Mouse (Mus musculus): ENCODE data around the gene Ptprg.

Ptprg gene

DNA sequence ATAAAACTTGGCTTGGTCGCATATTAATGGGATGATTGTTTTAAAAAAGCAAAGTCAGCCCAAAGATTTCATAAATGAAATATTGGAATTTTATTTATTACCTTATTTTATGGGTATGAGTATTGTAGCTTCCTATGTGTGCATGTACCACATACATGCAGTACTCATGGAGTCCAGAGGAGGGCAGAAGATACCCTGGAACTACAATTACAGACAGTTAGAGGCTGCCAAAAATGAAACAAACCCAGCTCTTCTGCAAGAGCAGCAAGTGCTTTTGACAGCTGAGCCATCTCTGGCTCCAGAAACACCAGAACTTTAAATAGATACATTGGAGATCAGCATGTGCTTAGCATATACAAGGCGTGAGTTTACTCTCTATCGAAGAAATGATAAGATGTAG, 592.6 kb downstream of the Ptprg start:
- DNase-seq (ENCODE audit: extremely low spot score), result no peak

GRCm38 (mm10) chr14:12149529-12149928, 596.2 kb downstream of the Ptprg start:
- DNase-seq (ENCODE audit: extremely low spot score), result no peak

DNA sequence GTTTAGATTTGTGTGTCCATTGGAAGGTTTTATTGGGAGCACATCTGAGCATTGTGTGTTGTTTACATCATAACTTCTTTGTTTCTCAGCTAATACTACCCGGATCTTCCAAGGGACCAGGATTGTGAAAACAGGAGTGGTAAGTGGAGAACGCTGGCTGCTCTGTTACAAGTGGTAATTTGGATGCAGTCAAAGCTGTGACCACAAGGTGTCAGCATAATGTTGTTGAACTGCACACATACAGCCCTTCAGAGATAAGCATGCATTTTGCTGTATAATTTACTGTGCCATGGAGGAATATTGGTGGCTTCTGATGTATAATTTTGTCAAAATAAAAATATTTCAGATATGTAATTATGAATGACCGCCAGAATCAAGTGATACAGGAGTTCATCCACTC, 598.6 kb downstream of the Ptprg start:
- peak; percentile 44 for DNase-seq (ENCODE audit: extremely low spot score)

DNA sequence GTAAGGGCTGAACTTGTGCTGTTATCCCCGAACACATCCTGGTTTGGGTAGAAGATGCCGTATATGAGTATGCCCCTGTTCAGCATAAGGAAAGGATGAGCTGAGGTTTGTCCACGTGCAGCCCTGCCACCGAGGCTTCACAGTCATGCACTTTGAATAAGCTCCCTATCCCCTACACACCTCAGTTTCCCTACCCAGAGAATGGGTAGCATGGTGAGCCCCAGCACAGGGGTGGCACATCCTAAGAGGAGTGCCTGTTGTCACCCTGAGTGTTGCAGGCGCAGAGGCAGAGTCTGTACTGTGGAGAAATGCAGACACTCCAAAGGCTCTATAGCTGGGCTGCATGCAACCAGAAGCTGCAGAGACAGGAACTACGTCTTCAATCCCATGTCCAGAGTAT, 599.4 kb downstream of the Ptprg start:
- no peak for DNase-seq (ENCODE audit: extremely low spot score)

- DNase-seq (ENCODE audit: extremely low spot score), result no peak
Observed at GRCm38 (mm10) chr14:12153599-12153998, 600.3 kb downstream of the Ptprg start.

GRCm38 (mm10) chr14:12161738-12162310, 608.5 kb downstream of the Ptprg start:
- DNase-seq (ENCODE audit: extremely low spot score), result no peak

DNA sequence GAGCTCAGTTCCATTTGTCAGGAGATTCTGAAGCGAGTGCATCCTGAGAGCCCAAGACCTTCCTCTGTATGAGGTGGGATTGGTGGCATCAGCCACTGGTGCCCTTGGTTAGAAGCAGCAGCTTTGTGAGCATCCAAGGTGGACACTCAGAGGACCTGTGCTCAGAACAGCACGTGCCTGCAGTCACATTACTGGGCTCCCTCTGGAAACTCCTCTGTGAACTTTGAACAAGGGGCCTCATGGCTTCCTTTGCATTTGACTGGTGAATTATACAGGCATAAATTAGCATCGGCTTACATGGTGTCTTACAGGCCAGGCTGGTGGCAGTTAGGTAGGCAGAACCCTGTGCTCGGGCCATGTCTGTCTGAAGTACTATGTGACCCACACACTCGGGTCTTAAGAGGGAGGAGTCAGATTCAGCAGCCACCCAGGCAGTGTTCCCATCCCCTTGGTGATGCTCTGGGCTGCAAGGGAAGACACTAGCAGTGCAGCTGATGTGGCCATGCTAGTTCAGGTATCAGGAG, 609.1 kb downstream of the Ptprg start:
- no peak for DNase-seq (ENCODE audit: extremely low spot score)

- no peak for DNase-seq (ENCODE audit: extremely low spot score)
Observed at GRCm38 (mm10) chr14:12163196-12163595, 609.9 kb downstream of the Ptprg start.

DNA sequence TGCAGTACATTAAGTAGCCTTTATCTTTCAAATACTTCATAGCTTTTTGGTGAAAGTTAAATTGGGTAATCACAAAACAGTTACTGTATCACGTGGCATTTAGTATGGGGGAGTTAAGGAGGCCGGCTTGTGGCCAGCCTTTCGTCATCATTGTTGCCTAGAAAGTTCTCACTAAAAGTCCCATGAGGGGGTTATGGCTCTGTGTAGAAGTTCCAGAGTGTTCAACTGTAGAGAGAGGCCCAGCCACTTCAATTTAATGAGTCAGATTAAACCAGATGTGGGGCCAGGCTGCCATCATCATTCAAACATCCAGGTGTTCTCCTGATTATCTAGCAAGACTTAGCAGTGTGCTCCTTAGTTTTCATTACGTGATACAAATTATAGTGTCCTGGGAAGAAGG, 613.9 kb downstream of the Ptprg start:
- DNase-seq (ENCODE audit: extremely low spot score), result no peak

GRCm38 (mm10) chr14:12167651-12168050, 614.3 kb downstream of the Ptprg start:
- DNase-seq (ENCODE audit: extremely low spot score), result no peak

DNA sequence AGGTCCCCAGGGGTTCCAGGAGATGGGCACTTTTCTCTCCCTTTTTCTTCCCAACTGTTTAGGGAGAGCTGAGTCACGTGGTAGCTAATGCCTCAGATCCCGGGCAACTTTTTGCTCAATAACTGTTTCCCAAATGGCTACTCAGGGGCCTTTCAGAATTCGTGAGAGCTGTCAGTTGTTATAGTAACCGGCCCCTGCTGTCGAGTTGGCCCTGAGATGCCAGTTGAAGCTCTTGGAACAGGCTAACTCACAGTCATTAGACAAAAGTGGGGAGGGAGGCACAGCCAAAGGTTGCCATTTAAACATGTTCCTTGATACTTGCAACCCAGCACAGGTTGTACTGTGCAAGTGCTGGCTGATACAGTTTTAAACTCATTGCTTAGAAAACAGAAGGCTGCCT, 624.1 kb downstream of the Ptprg start:
- DNase-seq (ENCODE audit: extremely low spot score), result no peak

- no peak for DNase-seq (ENCODE audit: extremely low spot score)
Observed at GRCm38 (mm10) chr14:12178645-12179044, 625.3 kb downstream of the Ptprg start.

DNA sequence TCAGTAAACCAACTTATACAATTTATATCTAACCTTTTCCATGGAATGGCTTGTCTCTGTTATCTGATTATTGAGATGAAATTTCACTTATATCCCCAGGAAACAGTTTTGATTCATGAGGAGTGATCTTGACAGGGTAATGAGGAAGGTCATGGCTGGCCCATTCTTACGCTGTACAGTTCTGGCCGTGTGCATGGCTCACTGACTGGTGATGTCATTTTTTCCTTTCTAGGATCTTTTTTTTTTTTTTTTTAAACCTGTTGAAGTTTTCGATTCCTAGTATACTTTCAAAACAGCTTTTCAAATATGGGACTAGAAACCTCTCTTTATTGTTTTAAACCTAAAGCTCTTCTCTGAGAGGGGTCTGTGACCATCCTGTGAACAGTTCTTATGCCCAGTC, 626.8 kb downstream of the Ptprg start:
- DNase-seq (ENCODE audit: extremely low spot score), result no peak

GRCm38 (mm10) chr14:12185040-12185439, 631.7 kb downstream of the Ptprg start:
- DNase-seq (ENCODE audit: extremely low spot score), result no peak

- no peak for DNase-seq (ENCODE audit: extremely low spot score)
Observed at GRCm38 (mm10) chr14:12188352-12188751, 635.0 kb downstream of the Ptprg start.

DNA sequence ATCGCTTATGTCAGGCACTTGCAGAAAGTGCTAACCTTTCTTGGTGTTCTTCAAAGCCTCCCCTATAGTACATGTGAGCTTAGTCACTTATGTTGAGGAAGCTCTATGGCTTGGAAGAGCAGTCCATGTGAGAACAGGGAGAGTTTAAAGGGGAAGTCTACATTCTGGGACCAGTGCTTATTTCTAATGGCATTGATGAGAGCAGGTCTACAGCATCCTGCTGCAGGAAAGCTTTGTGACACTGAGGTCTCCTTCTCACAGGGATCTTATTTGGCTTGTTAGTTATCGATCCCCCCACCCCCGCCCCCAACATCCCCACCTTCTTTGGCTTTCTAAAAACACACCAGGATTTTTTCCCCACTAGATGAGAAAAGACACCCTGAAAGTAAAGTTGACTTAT, 635.9 kb downstream of the Ptprg start:
- DNase-seq (ENCODE audit: extremely low spot score), result no peak

DNA sequence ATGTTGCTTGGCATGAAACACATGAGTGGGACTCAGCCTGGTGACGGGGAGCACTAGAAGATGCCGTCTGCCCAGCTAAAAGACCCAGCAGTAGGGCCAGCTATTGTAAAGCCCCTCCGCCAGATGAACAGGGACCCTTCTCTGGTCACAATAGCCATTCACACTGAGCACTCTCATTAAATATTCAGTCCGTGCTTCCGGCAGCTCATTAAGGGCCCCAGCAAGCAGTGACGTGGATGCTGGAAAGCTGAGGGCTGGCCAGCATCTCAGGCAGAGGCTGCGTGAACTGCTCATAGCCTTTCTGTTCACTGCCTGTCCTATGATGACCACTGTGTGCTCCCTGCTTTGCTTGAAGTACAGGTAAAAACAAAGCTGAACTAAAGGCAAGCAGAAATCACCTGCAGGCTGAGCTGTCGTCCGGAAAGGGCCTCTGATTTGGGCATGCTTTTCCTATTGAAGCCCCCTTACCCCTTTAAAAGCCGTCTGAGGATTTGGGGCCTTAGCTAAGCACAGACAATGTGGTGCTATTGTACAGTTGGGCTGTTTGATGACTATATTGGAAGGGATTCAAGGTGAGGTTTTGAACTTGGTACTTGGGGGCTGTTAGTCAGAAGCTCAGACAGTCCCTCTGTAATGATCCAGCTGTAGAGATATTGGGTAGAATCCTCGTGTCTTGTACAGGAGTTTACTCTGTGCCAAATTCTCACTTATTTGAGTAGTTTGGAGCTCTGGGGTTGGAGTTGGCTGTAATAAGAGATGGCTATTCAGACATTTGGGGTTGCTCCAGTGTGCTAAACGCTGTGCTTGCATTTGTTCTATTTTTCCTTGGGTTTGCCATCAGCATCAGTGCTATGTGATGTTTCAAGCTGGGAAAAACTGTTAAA, 636.6 kb downstream of the Ptprg start:
- peak; percentile 36 for DNase-seq (ENCODE audit: extremely low spot score)

- no peak for DNase-seq (ENCODE audit: extremely low spot score)
Observed at GRCm38 (mm10) chr14:12191076-12191475, 637.7 kb downstream of the Ptprg start.

- DNase-seq (ENCODE audit: extremely low spot score), result no peak
Observed at GRCm38 (mm10) chr14:12198735-12199134, 645.4 kb downstream of the Ptprg start.

- no peak for DNase-seq (ENCODE audit: extremely low spot score)
Observed at GRCm38 (mm10) chr14:12199956-12200950, 646.9 kb downstream of the Ptprg start.

- DNase-seq (ENCODE audit: extremely low spot score), result no peak
Observed at GRCm38 (mm10) chr14:12202214-12202613, 648.9 kb downstream of the Ptprg start.

DNA sequence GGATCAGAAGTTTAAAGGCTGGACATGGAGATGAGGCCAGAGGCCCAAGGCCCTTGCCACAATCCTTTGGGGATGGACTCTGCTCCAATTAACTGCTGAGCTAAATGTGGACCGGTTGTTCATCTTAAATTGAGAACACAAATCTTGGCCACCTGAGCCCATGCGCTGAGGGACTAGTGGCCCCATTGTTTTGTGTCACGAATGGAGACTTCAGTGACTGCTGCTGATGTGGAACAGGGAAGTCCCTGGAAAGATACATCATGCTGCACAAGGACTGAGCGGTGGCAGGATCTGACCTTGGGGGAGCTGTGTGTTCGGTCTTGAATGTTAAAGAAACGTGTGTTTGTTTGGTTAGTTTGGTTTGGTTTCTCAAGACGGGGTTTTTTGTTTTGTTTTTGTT, 649.7 kb downstream of the Ptprg start:
- DNase-seq (ENCODE audit: extremely low spot score), result no peak

Data from embryo, embryonic 9.5 days (tissue).